Mouse (Mus musculus) lung, adult 2 months (tissue): ENCODE measurements around the gene Man1c1.

Experiments
- CTCF ChIP-seq: fragments of 200-500 bp; IDR thresholded peaks from 2 replicates; pipeline ENCODE4 v1.5.1; 2011; ENCODE audit warnings: mild to moderate bottlenecking, low read length, control low read depth; ENCODE audit not compliant: insufficient read depth
- POLR2A ChIP-seq: fragments of 200-500 bp; IDR thresholded peaks from 2 replicates; pipeline ENCODE4 v1.6.1; 2011; ENCODE audit warnings: low read depth, mild to moderate bottlenecking, control low read depth, low read length, borderline replicate concordance; ENCODE audit errors: extremely low read depth

DNA sequence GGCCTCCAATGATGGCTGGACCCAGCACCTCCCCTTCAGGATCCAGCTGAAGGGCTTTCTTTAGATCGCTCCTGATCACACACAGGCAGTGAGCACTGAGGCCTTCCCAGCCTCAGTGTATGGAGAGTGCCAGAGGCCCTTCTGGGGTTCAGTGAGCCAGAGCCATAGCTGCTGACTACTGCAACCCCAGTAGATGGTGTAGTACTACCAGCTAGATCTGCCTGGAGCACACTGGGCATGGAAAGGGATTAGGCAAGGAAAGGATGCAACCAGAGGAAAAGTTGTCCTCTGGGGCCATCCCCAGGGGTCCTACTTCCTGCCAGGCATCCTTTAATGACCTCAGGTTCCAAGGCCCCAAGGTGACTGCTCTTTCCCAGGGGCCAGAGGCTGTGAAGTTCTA, 150.5 kb downstream of the Man1c1 start:
- no peak for TF ChIP-seq CTCF
- no peak for TF ChIP-seq POLR2A
